Mouse (Mus musculus): ENCODE measurements at regions not wholly inside any gene's neighbourhood (a gene's known extent, or its start where the extent isn't known, plus 50 kb on each side); places are given as distances from the start of the nearest gene placed in this dataset.

DNA sequence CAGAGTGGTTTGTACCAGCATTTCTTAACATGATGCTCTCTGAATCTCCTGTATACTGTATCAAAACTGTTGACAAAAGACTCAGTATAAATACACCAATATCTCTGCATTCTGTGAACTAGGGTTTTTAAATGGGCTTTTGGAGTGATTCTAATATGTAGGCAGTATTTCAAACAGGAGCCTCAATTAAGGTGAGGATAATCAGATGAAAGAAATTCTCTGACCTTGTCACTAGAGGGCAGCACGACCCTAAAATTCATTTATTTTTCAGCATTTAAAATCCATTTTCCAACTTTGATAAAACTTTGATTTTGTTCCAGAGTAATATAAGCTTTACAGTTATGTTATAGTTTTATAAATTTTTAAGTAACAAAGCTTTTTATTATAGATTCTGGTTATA, 114.5 kb downstream of the Rfx6 start:
- DNase-seq (ENCODE audit: low read depth, low spot score) = peak; percentile 25

DNA sequence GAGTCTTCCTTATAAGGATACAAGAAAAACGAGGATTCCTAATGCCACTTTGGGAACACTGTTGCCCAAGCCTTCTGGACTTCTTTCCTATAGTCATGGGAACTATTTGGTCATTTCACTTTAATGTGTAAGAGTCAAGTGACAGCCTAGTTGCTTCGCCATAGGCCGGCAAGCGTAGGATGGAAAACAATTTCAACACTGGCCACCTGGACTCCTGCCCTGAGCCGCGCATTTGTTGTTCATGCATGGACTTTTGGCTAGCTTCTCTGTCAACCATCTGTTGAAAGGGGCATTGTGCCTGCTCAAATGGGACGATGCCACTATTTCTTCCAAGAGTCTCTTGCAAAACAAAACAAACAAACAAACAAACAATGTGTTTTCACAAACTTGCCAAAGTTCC, 116.3 kb downstream of the Rfx6 start:
- peak; percentile 1 for DNase-seq (ENCODE audit: low read depth, low spot score)

DNA sequence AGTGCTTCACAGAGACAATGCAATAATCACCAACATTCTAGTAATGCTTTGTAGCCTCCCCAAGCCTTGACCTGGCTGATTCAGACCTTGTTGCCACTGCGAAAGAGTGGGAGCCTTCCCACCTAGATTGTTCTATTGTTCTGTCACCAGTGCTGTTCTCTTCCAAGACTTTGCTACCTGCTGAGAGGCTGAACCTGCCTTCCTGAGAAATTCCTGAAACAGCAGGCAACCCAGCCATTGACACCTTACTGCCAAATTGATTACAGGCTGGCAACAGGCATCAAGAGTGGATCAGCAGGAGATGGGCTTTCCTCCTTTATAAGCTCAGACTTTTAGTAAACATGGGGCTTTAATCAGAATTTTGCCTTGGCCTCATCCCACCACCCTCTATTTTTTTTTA, 139.1 kb downstream of the Rfx6 start:
- no peak for DNase-seq (ENCODE audit: low read depth, low spot score)

DNA sequence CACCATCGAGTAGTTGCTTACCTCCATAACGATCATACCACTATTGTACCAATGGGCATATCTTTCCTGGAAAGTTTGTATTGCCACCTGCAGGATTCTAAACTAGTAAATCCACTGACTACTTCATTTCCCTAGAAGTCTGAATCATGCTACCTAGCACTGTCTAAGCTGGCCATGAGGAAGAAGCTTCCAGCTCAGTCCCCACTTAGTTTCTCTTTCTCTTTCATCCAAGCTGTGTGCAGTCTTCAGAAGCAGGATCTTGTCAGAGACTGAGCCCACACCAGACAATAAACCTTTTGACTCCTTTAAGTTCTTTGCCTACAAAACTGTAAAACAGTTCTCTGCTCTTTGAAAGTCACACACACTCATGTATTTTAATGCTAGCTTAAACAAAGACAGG, 146.3 kb downstream of the Rfx6 start:
- no peak for DNase-seq (ENCODE audit: low read depth, low spot score)

DNA sequence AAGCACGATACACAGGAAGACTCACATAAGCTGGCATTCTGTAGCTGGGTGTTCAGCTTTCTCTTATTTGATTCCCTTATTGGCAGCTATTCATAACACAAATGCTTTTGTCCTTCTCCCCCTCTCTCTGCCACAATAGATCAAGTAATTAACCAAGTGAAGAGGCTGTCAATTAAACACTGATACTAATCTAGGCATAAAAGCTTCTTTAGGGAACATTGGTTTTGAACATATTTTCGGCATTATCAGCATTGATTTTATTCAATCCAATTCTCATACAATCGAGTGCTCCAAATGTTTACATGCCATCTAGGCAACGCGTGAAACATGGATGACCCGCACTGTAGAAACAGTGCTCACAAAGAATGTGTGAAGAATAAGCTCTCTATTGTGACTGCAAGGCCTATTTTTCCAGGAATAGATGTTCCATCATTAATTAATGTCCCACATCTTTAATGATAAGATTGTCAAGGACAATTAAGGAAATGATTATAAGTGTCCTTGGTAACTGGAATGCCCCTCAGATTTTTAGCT, 148.9 kb downstream of the Rfx6 start:
- DNase-seq (ENCODE audit: low read depth, low spot score) = no peak

DNA sequence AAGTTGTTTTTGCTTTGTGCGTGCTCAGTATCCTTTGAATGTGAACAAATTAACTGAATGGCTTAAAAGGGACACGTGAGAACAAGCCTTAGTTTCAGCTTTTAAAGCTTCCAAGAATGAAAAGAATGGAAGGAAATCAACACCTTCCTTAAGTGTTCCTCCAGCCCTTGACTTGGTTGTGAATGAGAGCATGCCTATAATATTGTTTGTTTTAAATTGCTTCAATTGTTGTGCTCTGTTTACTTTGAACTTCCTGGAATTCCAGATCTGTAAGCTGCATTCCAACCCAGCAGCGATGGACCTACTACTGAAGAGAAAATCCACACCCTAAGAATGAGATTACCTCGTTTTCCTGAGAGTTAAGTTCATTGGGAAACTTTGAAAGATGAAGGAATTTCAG, 154.9 kb downstream of the Rfx6 start:
- no peak for DNase-seq (ENCODE audit: low read depth, low spot score)

DNA sequence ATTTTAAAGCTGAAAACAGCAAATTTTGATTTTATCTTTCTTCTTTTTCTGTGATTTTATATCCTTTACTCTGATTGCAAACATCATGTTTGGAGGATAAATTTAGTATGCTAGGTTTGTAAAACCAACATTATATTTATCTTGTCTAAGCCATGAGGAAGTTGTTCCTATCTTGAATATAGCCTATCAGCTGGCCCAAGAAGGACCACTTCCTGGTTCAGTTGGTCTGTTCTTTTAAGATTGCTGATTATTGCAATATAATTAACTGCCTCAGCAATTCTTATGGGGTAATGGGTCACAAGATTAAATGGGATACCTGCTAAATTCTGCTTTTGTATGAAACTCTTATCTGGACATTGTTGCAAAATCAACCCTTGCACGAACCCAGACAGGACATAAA, 165.5 kb downstream of the Rfx6 start:
- DNase-seq (ENCODE audit: low read depth, low spot score) = no peak

DNA sequence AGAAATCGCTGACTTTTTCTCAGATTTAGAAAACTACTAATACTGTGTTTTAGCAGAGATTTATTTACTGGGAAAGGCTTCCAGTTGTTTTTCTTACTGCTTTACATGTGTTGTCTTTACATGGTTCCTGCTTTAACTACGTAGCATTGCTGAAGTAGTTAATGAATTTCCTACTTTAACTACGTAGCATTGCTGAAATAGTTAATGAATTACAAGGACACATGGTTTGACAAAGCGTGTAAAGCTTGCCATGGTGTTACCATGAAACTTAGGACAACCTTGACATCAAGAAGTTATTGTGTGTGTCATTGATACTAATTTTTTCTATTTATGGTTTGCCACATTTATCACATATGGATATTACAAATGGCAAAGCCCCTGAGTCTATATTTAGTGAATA, 168.7 kb downstream of the Rfx6 start:
- no peak for DNase-seq (ENCODE audit: low read depth, low spot score)

DNA sequence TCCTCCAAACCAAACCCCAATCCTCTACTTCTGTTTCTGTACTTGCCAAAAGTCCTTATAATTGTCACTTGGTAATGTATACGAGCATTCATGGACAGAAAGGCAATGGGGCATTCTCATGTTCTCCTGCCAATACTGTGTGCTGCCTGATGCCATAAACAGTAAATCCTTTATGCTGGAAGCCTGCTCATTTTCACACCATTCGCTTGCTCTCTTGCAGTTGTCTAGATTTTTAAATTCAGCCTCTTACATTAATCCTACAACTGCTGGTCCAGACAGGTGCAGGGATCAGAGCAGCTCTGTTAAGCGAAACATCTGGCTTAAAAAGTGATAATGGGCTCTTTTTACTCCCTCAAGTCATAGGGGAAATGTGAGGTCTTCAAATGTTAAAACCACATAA, 152.9 kb upstream of the Vgll2 start:
- no peak for DNase-seq (ENCODE audit: low read depth, low spot score)

DNA sequence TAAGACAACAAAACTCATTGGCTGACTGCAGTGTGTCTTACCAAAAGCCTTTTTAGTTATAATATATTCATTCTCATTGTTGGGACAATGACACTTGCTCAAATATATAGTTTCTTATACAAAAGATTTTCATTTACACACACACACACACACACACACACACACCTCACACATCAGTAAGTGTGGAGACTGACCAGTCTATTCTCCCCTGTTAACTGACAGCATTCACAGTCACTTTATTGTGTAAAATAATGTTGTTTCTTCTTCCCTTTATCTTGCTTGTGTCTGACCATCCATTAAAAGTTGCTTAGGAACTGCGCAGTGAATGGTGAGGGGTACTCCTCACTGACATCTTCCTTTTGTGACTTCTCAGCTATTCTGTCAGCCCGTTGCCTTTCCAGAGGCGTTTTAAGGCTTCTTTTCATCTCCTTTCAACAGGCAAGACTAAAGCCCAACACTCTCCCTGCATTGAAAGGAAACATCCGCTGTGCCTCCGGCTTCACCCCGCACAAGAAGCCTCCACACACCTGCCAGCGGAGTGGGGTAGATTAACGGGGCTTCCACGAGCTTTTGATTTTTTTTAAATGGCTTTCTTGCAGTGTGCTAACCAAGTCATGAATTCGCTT, 111.1 kb upstream of the Vgll2 start:
- no peak for DNase-seq (ENCODE audit: low read depth, low spot score)

DNA sequence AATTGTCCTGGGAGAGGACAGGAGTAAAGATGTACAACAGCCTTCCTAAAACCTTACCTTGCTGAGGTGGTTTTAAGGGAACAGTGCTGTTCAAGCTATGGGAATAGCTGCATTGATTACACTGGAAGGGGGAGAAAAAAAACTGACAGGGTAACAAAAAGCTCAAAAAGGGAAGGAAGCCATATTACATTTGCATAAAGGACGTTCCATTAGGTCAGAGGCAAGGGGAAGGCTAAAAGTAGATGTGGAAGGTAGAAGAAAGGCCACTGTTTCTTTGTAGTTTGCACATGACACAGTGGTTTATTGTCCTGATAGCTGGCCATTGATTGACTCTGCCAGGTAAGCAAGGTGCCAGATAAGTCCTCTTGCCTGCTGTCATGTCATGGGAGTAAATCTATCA, 110.2 kb upstream of the Vgll2 start:
- no peak for DNase-seq (ENCODE audit: low read depth, low spot score)

DNA sequence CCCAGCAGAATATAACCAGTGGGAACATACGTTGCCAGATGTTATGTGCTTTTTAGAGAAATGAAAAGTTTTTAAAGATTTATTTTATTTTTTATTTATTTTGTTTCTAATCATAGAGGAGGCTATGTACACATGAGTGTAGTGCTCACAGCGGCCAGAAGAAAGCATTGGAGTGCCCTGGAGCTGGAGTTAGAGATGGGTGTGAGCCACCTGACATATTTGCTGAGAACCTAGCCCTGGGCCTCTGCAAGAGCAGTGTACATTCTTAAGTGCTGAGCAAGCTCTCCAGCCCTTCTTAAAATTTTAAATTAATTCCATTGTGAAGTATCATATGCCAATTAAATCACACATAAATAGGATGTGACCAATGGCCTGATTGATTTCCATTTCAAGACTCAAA, 95.7 kb upstream of the Vgll2 start:
- DNase-seq (ENCODE audit: low read depth, low spot score) = no peak

DNA sequence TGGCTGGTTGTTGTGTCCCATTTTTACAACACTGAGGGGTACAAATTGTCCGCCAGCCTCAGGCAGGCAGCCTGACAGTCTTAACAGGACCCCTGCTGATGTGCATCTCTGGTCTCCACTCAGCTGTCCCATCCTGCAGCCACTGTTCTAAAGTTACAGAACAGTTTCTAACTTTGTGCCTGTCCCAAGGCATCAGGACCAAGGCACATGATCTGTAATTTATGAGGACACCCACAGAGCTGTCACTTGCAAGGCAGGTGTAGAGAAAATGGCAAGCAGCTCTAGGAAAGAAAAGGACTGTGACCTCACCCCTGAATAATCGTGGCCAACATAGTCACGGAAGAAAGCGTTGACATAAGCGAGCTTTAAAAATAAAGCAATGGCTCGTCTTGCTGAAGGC, 93.0 kb upstream of the Vgll2 start:
- DNase-seq (ENCODE audit: low read depth, low spot score) = no peak

DNA sequence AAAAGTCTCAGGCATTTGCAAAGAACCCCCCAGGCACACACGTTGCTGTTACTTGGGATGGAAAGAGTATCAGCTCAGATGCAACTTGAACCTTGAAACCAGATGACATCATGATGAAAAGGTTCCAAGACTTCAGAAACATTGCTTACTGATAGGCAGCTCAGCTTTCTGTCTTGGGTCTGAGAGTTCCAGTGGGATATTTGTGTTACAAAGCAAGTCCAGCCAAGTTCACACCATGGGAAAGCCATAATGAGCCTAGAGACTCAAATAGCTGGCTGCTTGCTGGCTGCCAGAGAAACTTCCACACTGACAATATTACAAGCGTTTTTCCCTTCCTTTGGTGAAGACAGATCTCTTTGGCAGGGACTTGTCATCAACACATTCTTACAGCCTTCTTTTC, 92.0 kb upstream of the Vgll2 start:
- no peak for DNase-seq (ENCODE audit: low read depth, low spot score)

DNA sequence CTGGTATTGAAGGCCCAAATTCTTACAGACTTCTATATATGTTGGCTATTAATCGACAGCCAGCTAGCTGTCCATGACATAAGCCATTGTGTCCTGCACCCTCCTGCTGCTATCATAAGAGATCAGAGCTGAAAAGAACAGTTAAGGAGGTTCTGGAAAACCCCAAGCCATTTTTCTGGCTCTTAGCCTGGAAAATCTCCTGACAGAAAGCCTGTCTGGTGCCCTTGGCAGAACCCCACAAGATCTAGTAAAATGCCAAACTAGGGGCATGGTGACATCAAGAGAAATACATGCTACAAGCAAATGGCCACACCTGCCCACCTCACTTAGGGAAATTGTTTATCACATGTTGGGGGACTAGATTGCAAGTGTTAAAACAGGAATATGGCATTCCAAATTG, 91.6 kb upstream of the Vgll2 start:
- no peak for DNase-seq (ENCODE audit: low read depth, low spot score)

DNA sequence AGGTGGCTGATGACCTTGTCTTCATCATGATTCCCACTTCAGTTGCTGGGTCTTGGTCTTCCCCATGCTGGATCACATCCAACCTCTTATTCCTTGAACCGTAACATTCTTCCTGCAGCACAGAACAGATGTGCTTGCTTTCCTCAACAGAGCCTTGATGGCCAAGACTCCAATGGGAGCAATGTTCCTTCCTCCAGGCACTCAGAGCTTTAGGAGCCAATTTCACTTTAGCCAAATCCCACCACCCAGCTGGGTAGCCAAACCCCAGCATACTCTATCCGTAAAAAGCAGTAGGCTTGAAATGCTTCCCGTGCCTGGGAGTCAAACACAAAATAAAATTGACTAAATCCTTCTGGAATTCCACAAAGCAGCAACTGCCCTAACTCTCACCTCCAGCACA, 86.8 kb upstream of the Vgll2 start:
- no peak for DNase-seq (ENCODE audit: low read depth, low spot score)

DNA sequence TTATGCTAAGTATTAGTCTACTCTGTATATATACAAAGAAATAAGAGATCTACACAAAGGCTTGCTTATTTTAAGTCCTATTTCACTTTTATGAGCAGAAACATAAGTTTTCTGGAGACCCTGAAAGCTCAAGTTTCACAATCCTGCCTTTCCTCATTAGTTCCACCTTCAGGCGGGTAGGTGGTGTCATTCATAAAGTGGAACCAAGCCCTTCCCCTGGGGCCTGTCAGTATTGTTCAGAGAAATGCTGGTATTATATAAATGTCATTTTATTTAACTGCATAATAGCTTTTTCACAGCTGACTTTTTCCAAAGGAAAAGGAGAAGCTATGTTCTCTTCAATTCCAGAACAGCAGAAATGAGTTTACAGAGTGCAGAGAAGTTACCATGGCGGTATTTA, 81.1 kb upstream of the Vgll2 start:
- no peak for DNase-seq (ENCODE audit: low read depth, low spot score)

DNA sequence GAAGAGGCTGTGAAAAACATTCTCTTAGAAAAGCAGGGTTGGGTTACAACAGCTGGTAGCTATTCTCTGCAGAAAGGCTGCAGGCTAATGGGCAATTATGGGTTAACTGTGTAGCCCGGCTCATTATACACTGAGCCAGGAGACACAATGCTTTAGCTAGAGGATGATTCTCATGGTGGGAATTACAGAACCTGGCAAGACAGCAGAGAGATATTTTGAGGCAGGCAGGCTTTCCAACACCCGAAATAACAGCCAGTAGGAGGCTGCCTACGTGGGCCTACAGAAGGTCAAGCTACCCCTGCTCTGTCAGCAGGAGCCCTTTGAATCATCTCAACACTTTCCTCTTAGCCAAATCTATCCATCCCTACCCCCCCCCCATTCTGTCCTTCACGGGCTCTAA, 76.6 kb upstream of the Vgll2 start:
- peak; percentile 67 for DNase-seq (ENCODE audit: low read depth, low spot score)

DNA sequence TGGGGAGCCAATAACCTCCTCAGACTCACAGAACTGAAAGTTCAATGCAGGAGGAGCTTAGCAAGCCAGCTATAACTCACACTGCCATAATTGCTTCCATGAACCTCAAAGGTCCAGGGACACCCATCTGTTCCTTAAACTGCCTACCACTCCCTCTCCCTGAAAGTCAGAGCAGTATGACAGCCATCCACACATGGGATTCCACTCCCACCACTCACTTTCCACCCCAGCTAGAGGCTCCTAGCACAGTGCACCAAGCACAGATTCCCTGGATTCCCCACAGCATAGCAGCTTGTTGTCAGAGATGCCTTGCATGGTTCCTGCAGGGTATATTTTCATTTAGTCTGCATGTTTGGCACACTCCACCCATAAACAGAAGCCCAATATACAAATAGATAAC, 76.1 kb upstream of the Vgll2 start:
- peak; percentile 23 for DNase-seq (ENCODE audit: low read depth, low spot score)

DNA sequence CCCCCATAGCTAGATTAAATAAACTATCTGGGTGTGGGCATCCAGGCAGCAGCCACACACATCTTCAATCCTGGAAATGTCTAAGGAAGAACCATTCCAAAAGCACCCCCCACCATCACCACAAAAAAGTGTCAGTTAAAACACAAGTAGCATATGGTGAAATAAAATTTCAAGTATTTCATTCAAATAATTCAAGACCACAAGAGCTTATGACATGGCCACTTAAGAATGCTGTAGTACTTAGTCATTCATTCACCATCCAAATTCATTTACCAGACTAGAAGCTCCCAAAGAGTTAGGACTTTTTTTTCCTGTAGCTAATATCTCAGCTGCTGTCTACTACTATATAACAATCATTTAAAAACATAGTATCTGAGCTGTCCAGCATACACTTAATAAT, 75.4 kb upstream of the Vgll2 start:
- DNase-seq (ENCODE audit: low read depth, low spot score) = no peak

DNA sequence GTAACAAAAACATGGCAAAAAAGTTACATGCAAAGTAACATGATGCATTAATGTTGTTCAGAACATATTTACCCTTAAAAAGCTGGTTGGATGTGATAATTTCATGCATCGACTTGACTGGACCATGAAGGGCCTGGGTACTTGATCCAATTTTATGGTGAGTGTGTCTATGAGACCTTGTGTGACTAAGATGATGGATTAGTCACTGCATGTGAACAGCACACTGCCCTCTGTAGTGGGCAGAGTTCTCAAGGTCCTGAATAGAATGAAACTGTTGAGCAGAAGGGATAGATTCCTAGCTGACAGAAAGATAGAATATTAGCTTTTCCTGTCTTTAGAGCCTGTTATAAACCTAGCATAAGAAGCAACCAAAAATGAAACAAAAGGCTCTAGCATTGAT, 72.3 kb upstream of the Vgll2 start:
- no peak for DNase-seq (ENCODE audit: low read depth, low spot score)

DNA sequence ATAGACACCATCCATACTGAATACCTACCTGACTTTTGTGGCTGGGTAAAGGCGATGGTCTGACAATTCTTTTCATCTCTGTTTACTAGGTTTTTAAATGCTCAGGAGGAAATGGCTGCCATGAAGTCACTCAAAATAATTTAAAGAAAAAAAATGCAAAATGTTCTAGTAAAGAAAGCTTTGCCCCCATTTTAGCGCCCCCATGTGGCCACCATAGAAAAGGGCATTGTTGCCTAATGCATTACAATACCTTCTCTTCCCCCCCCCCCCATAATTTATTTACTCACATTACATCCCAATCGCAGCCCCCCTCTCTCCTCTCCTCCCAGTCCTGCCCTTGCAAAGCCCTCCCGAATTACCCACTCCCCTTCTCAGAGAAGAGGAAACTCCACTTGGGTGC, 70.3 kb upstream of the Vgll2 start:
- DNase-seq (ENCODE audit: low read depth, low spot score) = no peak

DNA sequence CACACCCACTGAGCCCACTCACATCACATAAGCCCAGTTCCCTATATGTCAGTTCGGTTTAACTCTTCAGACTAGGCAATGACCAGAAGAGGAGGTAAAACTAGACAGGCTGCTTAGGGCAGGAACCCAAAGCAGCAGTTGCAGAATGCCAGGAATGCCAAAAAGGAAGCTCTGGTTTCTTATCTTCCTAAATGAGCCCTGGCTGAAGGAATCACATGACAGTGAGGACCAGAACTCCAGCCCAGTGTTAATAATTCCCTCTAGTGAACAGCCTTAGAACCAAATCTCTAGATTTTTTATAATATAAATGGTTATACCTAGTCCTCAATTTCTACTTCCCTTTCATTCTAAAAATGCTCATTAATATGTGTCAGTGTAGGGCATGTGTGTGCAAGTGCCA, 65.8 kb upstream of the Vgll2 start:
- DNase-seq (ENCODE audit: low read depth, low spot score) = no peak

DNA sequence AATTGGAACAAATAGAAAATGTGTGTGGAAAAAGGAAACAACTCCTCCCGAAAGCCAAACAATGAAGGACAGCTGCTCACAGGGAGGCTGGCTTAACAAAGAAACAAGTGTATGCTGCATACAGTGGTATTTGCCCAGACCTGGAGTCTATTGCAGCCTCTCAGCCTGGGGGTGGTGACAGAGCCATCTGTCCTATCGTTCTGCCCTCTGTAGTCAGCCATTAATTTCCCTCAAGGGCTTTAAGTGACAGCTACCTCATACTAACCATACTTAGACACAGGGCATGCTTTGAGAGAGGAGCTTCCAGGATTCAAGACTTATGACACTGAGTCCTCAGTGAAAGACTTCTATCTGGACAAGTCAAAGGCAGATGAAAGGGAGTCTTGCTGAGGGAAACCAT, 60.8 kb upstream of the Vgll2 start:
- DNase-seq (ENCODE audit: low read depth, low spot score) = no peak

All from brain, adult 2 months (tissue).